Mouse (Mus musculus) intestine, postnatal 0 days (tissue): ENCODE measurements at regions not wholly inside any gene's neighbourhood (a gene's known extent, or its start where the extent isn't known, plus 50 kb on each side); places are given as distances from the start of the nearest gene placed in this dataset.

Source experiments
- ATAC-seq: fragments of 200-750 bp; cut with Nextera tagmentation; 2 replicates; pipeline ENCODE4 v1.8.0; 2017; ENCODE audit warnings: mild to moderate bottlenecking, moderate TSS enrichment, moderate library complexity
- H3K27ac ChIP-seq: fragments of 300-500 bp; sonication (generic); 2 replicates; pipeline ENCODE4 v1.5.1; 2014; ENCODE audit warnings: mild to moderate bottlenecking, low read depth, low read length, moderate library complexity
- H3K27me3 ChIP-seq: fragments of 300-500 bp; sonication (generic); replicated peaks from 2 replicates; pipeline ENCODE4 v1.6.1; 2014; ENCODE audit warnings: low read length, mixed read lengths; ENCODE audit not compliant: control insufficient read depth, insufficient read depth
- H3K36me3 ChIP-seq: fragments of 300-500 bp; sonication (generic); 2 replicates; pipeline ENCODE4 v1.6.1; 2014; ENCODE audit warnings: mild to moderate bottlenecking, moderate library complexity; ENCODE audit not compliant: control insufficient read depth, insufficient read depth
- H3K4me1 ChIP-seq: fragments of 300-500 bp; sonication (generic); replicated peaks from 2 replicates; pipeline ENCODE4 v1.6.1; 2014; ENCODE audit warnings: antibody characterized with exemption, low read length, mixed read lengths; ENCODE audit not compliant: control insufficient read depth, insufficient read depth
- H3K4me2 ChIP-seq: fragments of 300-500 bp; sonication (generic); replicated peaks from 2 replicates; pipeline ENCODE4 v1.6.1; 2014; ENCODE audit warnings: low read depth, mild to moderate bottlenecking, moderate library complexity
- H3K4me3 ChIP-seq: fragments of 300-500 bp; sonication (generic); 2 replicates; pipeline ENCODE4 v1.5.1; 2014; ENCODE audit warnings: low read depth, low read length
- H3K9ac ChIP-seq: fragments of 300-500 bp; sonication (generic); 2 replicates; pipeline ENCODE4 v1.6.1; 2014; ENCODE audit warnings: mild to moderate bottlenecking, low read depth, low read length
- H3K9me3 ChIP-seq: fragments of 300-500 bp; sonication (generic); 2 replicates; pipeline ENCODE4 v1.6.1; 2016; ENCODE audit warnings: mixed run types; ENCODE audit not compliant: control insufficient read depth
- CTCF ChIP-seq: sonication (generic); IDR thresholded peaks from 2 replicates; pipeline ENCODE4 v1.5.1; 2016; ENCODE audit warnings: low read depth, mild to moderate bottlenecking, control low read depth, antibody characterized with exemption, moderate library complexity
- WGBS: fragments of 180-500 bp; shearing (Covaris S2); extraction: QIAGEN DNeasy Blood & Tissue Kit; methylation state at CpG from one replicate; pipeline ENCODE4 v1.1.7; 2014; 5-methylcytosine and 5-hydroxymethylcytosine counted together

- no peak overlapping the region for H3K4me2 ChIP-seq
- 74% methylated on average over 7 of the region's 7 CpGs for WGBS
- no peak for TF ChIP-seq CTCF
- no peaks in the 10 kb centered on the region for H3K4me1 ChIP-seq
- H3K36me3 ChIP-seq: no peaks in the 10 kb centered on the region
- H3K27ac ChIP-seq: no peak overlapping the region
- no peaks in the 10 kb centered on the region for H3K9me3 ChIP-seq
- H3K4me3 ChIP-seq: no peak overlapping the region
- ATAC-seq: no peak
- H3K27me3 ChIP-seq: no peaks in the 10 kb centered on the region
- H3K9ac ChIP-seq: no peak overlapping the region
Measured at GRCm38 (mm10) chr14:102511691-102512383, 470.6 kb downstream of the Kctd12 start.

- H3K27me3 ChIP-seq: no peaks in the 10 kb centered on the region
- ATAC-seq: no peak
- H3K4me1 ChIP-seq: no peaks in the 10 kb centered on the region
- H3K4me2 ChIP-seq: no peak overlapping the region
- 34% methylated on average over 4 of the region's 4 CpGs for WGBS
- peak; percentile 89 for TF ChIP-seq CTCF
- H3K36me3 ChIP-seq: no peaks in the 10 kb centered on the region
- no peak overlapping the region for H3K9ac ChIP-seq
- H3K4me3 ChIP-seq: no peak overlapping the region
- no peak overlapping the region for H3K27ac ChIP-seq
- no peaks in the 10 kb centered on the region for H3K9me3 ChIP-seq
Measured at GRCm38 (mm10) chr14:102510387-102510786, 472.1 kb downstream of the Kctd12 start.

GRCm38 (mm10) chr14:102505696-102506321 is 476.6 kb downstream of the Kctd12 start:
- Histone ChIP-seq H3K4me2 (no peak overlapping the region), H3K9ac (no peak overlapping the region), H3K36me3 (no peaks in the 10 kb centered on the region), H3K27me3 (no peaks in the 10 kb centered on the region), H3K4me3 (no peak overlapping the region), H3K9me3 (no peaks in the 10 kb centered on the region), H3K4me1 (no peaks in the 10 kb centered on the region), H3K27ac (no peak overlapping the region)
- ATAC-seq: no peak
- TF ChIP-seq CTCF: no peak
- WGBS: 67% methylated on average over 3 of the region's 3 CpGs

GRCm38 (mm10) chr14:102497179-102497578 is 485.3 kb downstream of the Kctd12 start:
- Histone ChIP-seq H3K9me3 (no peaks in the 10 kb centered on the region), H3K4me1 (no peaks in the 10 kb centered on the region), H3K27ac (no peak overlapping the region), H3K27me3 (no peaks in the 10 kb centered on the region), H3K4me3 (no peak overlapping the region), H3K9ac (no peak overlapping the region), H3K36me3 (no peaks in the 10 kb centered on the region), H3K4me2 (no peak overlapping the region)
- no peak for ATAC-seq
- no peak for TF ChIP-seq CTCF
- 83% methylated on average over 1 of the region's 1 CpGs for WGBS

GRCm38 (mm10) chr14:102492376-102492775 is 490.1 kb downstream of the Kctd12 start:
- no peaks in the 10 kb centered on the region for H3K27me3 ChIP-seq
- H3K27ac ChIP-seq: no peak overlapping the region
- H3K9me3 ChIP-seq: no peaks in the 10 kb centered on the region
- 52% methylated on average over 2 of the region's 2 CpGs for WGBS
- no peak overlapping the region for H3K4me2 ChIP-seq
- no peaks in the 10 kb centered on the region for H3K4me1 ChIP-seq
- no peaks in the 10 kb centered on the region for H3K36me3 ChIP-seq
- no peak for ATAC-seq
- H3K9ac ChIP-seq: no peak overlapping the region
- no peak for TF ChIP-seq CTCF
- H3K4me3 ChIP-seq: no peak overlapping the region

- H3K27ac ChIP-seq: no peak overlapping the region
- WGBS: 89% methylated on average over 1 of the region's 1 CpGs
- H3K4me1 ChIP-seq: no peaks in the 10 kb centered on the region
- no peaks in the 10 kb centered on the region for H3K36me3 ChIP-seq
- H3K4me3 ChIP-seq: no peak overlapping the region
- TF ChIP-seq CTCF: no peak
- no peak for ATAC-seq
- no peaks in the 10 kb centered on the region for H3K9me3 ChIP-seq
- H3K9ac ChIP-seq: no peak overlapping the region
- no peak overlapping the region for H3K4me2 ChIP-seq
- H3K27me3 ChIP-seq: no peaks in the 10 kb centered on the region
Measured at GRCm38 (mm10) chr14:102491205-102491604, 491.2 kb downstream of the Kctd12 start.
